Mouse (Mus musculus): ENCODE results near the gene Prpf3. TPM values are rescaled to one million over a fixed set of nuclear protein-coding genes. Genes with fewer than 3 reads are reported as not detected.

Gene Prpf3
- total RNA-seq, 2 experiments from 2014 or later, result 12.2 to 13.9 TPM

Other genes starting within 250 kb of the Prpf3 start
- 10 to 100 TPM; 78.4 to 79.8 TPM for gene Ensa, start 230.9 kb downstream of the Prpf3 start, total RNA-seq (2021)
- gene Mcl1, start 197.1 kb downstream of the Prpf3 start, total RNA-seq (2021), result 100 to 1,000 TPM in 1 of 2 experiments, 10 to 100 TPM in 1; 98.8 to 124 TPM
- 10 to 100 TPM; 27.1 to 50.8 TPM for gene Adamtsl4, start 168.0 kb downstream of the Prpf3 start, total RNA-seq (2021)
- 10 to 100 TPM; 16.7 to 18.5 TPM for gene Ecm1, start 116.3 kb downstream of the Prpf3 start, total RNA-seq (2021)
- gene Tars2, start 95.7 kb downstream of the Prpf3 start, total RNA-seq (2021), result 10 to 100 TPM; 29.0 to 29.6 TPM
- 10 to 100 TPM; 29.0 to 29.3 TPM for gene Rprd2, start 37.0 kb downstream of the Prpf3 start, total RNA-seq (2021)
- gene Mrps21, start 15.6 kb upstream of the Prpf3 start, total RNA-seq (2021), result 100 to 1,000 TPM; 262 to 274 TPM
- gene Ciart, start 26.4 kb upstream of the Prpf3 start, total RNA-seq (2021), result 1 to 10 TPM in 1 of 2 experiments, under 1 TPM in 1; 0.90 to 1.7 TPM
- gene BC028528, start 36.1 kb upstream of the Prpf3 start, total RNA-seq (2021), result 10 to 100 TPM; 14.2 to 17.0 TPM
- 10 to 100 TPM; 53.0 to 56.6 TPM for gene Aph1a, start 38.1 kb upstream of the Prpf3 start, total RNA-seq (2021)
- gene Car14, start 48.8 kb upstream of the Prpf3 start, total RNA-seq (2021), result 10 to 100 TPM; 39.2 to 64.9 TPM
- gene Anp32e, start 73.4 kb upstream of the Prpf3 start, total RNA-seq (2021), result 10 to 100 TPM; 74.2 to 78.4 TPM
- 10 to 100 TPM; 30.0 to 50.8 TPM for gene Plekho1, start 140.1 kb upstream of the Prpf3 start, total RNA-seq (2021)
- gene Vps45, start 202.6 kb upstream of the Prpf3 start, total RNA-seq (2021), result 10 to 100 TPM; 21.4 to 23.6 TPM
- 10 to 100 TPM; 44.4 to 44.7 TPM for gene Otud7b, start 248.6 kb upstream of the Prpf3 start, total RNA-seq (2021)

All from gastrocnemius, postnatal 14 days (tissue).